Mouse (Mus musculus): Measurements from ENCODE around the gene Ankrd28. TPM values are rescaled to one million over a fixed set of nuclear protein-coding genes. Genes with fewer than 3 reads are reported as not detected.

Gene Ankrd28
- total and polyA plus RNA-seq, 2 experiments from 2014 or later = 6.9 to 29.1 TPM

- H3K27ac ChIP-seq (ENCODE audit: low read depth, low read length) = no peak overlapping the region
- H3K4me2 ChIP-seq (ENCODE audit: low read depth) = no peak overlapping the region
- TF ChIP-seq CTCF (IDR thresholded peaks at IDR 0.05; ENCODE audit: low read depth) = no peak
- WGBS = 95% methylated on average over 28 of the region's 28 CpGs
- peaks cover 6% of the 10 kb centered on the region for H3K36me3 ChIP-seq (ENCODE audit: insufficient read depth)
- H3K4me1 ChIP-seq (ENCODE audit: insufficient read depth) = peaks cover 15% of the 10 kb centered on the region
- no peak overlapping the region for H3K4me3 ChIP-seq (ENCODE audit: low read depth, low read length)
- no peaks in the 10 kb centered on the region for H3K27me3 ChIP-seq (ENCODE audit: insufficient read depth, low read length)
- no peak for ATAC-seq
- no peaks in the 10 kb centered on the region for H3K9me3 ChIP-seq (ENCODE audit: low read length)
- DNase-seq = no peak
- H3K9ac ChIP-seq = no peak overlapping the region
Observed at GRCm38 (mm10) chr14:31666931-31667705, 163.3 kb downstream of the Ankrd28 start.

GRCm38 (mm10) chr14:31665566-31665940 lies 164.9 kb downstream of the Ankrd28 start:
- Histone ChIP-seq H3K4me1 (ENCODE audit: insufficient read depth) (peaks cover 15% of the 10 kb centered on the region), H3K9me3 (ENCODE audit: low read length) (no peaks in the 10 kb centered on the region), H3K27me3 (ENCODE audit: insufficient read depth, low read length) (no peaks in the 10 kb centered on the region), H3K36me3 (ENCODE audit: insufficient read depth) (peaks cover 6% of the 10 kb centered on the region), H3K4me3 (ENCODE audit: low read depth, low read length) (no peak overlapping the region), H3K4me2 (ENCODE audit: low read depth) (no peak overlapping the region), H3K9ac (no peak overlapping the region), H3K27ac (ENCODE audit: low read depth, low read length) (no peak overlapping the region)
- 83% methylated on average over 4 of the region's 4 CpGs for WGBS
- DNase-seq (no peak), ATAC-seq (no peak)
- no peak for TF ChIP-seq CTCF (IDR thresholded peaks at IDR 0.05; ENCODE audit: low read depth)

GRCm38 (mm10) chr14:31664903-31665565 lies 165.4 kb downstream of the Ankrd28 start:
- no peak for TF ChIP-seq CTCF (IDR thresholded peaks at IDR 0.05; ENCODE audit: low read depth)
- Histone ChIP-seq H3K36me3 (ENCODE audit: insufficient read depth) (peaks cover 6% of the 10 kb centered on the region), H3K27me3 (ENCODE audit: insufficient read depth, low read length) (no peaks in the 10 kb centered on the region), H3K4me1 (ENCODE audit: insufficient read depth) (peaks cover 13% of the 10 kb centered on the region), H3K4me3 (ENCODE audit: low read depth, low read length) (no peak overlapping the region), H3K27ac (ENCODE audit: low read depth, low read length) (peak overlapping the region; percentile 54), H3K4me2 (ENCODE audit: low read depth) (no peak overlapping the region), H3K9me3 (ENCODE audit: low read length) (no peaks in the 10 kb centered on the region), H3K9ac (no peak overlapping the region)
- no peak for ATAC-seq
- 64% methylated on average over 12 of the region's 12 CpGs for WGBS
- DNase-seq = no peak

- Histone ChIP-seq H3K4me2 (ENCODE audit: low read depth) (no peak overlapping the region), H3K4me1 (ENCODE audit: insufficient read depth) (peaks cover 6% of the 10 kb centered on the region), H3K36me3 (ENCODE audit: insufficient read depth) (peaks cover 6% of the 10 kb centered on the region), H3K27ac (ENCODE audit: low read depth, low read length) (peak overlapping the region; percentile 45), H3K27me3 (ENCODE audit: insufficient read depth, low read length) (no peaks in the 10 kb centered on the region), H3K4me3 (ENCODE audit: low read depth, low read length) (no peak overlapping the region), H3K9ac (no peak overlapping the region), H3K9me3 (ENCODE audit: low read length) (no peaks in the 10 kb centered on the region)
- no peak for DNase-seq
- TF ChIP-seq CTCF (IDR thresholded peaks at IDR 0.05; ENCODE audit: low read depth) = no peak
- 31% methylated on average over 18 of the region's 18 CpGs for WGBS
- no peak for ATAC-seq
Observed at GRCm38 (mm10) chr14:31664100-31664902, 166.2 kb downstream of the Ankrd28 start.

GRCm38 (mm10) chr14:31663376-31664099 lies 166.9 kb downstream of the Ankrd28 start:
- no peak overlapping the region for H3K9ac ChIP-seq
- no peak for TF ChIP-seq CTCF (IDR thresholded peaks at IDR 0.05; ENCODE audit: low read depth)
- H3K9me3 ChIP-seq (ENCODE audit: low read length) = no peaks in the 10 kb centered on the region
- 86% methylated on average over 13 of the region's 13 CpGs for WGBS
- ATAC-seq (no peak), DNase-seq (no peak)
- peak overlapping the region; percentile 98 for H3K27ac ChIP-seq (ENCODE audit: low read depth, low read length)
- H3K4me3 ChIP-seq (ENCODE audit: low read depth, low read length) = no peak overlapping the region
- H3K27me3 ChIP-seq (ENCODE audit: insufficient read depth, low read length) = no peaks in the 10 kb centered on the region
- peaks cover 6% of the 10 kb centered on the region for H3K36me3 ChIP-seq (ENCODE audit: insufficient read depth)
- H3K4me1 ChIP-seq (ENCODE audit: insufficient read depth) = peaks cover 6% of the 10 kb centered on the region
- H3K4me2 ChIP-seq (ENCODE audit: low read depth) = no peak overlapping the region

- 24% methylated on average over 9 of the region's 9 CpGs for WGBS
- 0 out of 2 replicates have a peak, but pooled peaks have one; percentile 0 for ATAC-seq
- peak overlapping the region; percentile 98 for H3K27ac ChIP-seq (ENCODE audit: low read depth, low read length)
Observed at GRCm38 (mm10) chr14:31662555-31663211, 167.8 kb downstream of the Ankrd28 start.

More at GRCm38 (mm10) chr14:31662555-31663211, 167.8 kb downstream of the Ankrd28 start:
- Histone ChIP-seq H3K9ac (peak overlapping the region; percentile 69), H3K9me3 (ENCODE audit: low read length) (no peaks in the 10 kb centered on the region), H3K36me3 (ENCODE audit: insufficient read depth) (peaks cover 6% of the 10 kb centered on the region), H3K4me1 (ENCODE audit: insufficient read depth) (peaks cover 6% of the 10 kb centered on the region), H3K4me2 (ENCODE audit: low read depth) (peak overlapping the region; percentile 51), H3K4me3 (ENCODE audit: low read depth, low read length) (peak overlapping the region; percentile 39), H3K27me3 (ENCODE audit: insufficient read depth, low read length) (no peaks in the 10 kb centered on the region)
- TF ChIP-seq CTCF (IDR thresholded peaks at IDR 0.05; ENCODE audit: low read depth) = no peak
- DNase-seq = no peak
